Mouse (Mus musculus) kidney, postnatal 0 days (tissue): ENCODE results near the gene Tmem184a. TPM values are rescaled to one million over a fixed set of nuclear protein-coding genes. Genes with fewer than 3 reads are reported as not detected.

Experiments used
- ATAC-seq: fragments of 200-750 bp; cut with Nextera tagmentation; replicated peaks from 2 replicates; pipeline ENCODE4 v1.8.0; 2017; ENCODE audit warnings: low read depth, moderate number of reproducible peaks, moderate TSS enrichment, moderate library complexity; ENCODE audit not compliant: low FRiP score
- DNase-seq: peaks from one replicate; pipeline ENCODE4 v3.0.0-alpha.2; 2016; ENCODE audit warnings: low spot score
- H3K27ac ChIP-seq: fragments of 300-500 bp; sonication (generic); 2 replicates; pipeline ENCODE4 v1.5.1; 2014; ENCODE audit warnings: mild to moderate bottlenecking
- H3K27me3 ChIP-seq: fragments of 300-500 bp; sonication (generic); 2 replicates; pipeline ENCODE4 v1.6.1; 2014; ENCODE audit warnings: low read length, mixed read lengths; ENCODE audit not compliant: insufficient read depth
- H3K36me3 ChIP-seq: fragments of 300-500 bp; sonication (generic); 2 replicates; pipeline ENCODE4 v1.6.1; 2014; ENCODE audit warnings: low read length, mixed read lengths; ENCODE audit not compliant: insufficient read depth
- H3K4me1 ChIP-seq: fragments of 300-500 bp; sonication (generic); replicated peaks from 2 replicates; pipeline ENCODE4 v1.6.1; 2014; ENCODE audit warnings: antibody characterized with exemption, low read length, mixed read lengths; ENCODE audit not compliant: insufficient read depth
- H3K4me2 ChIP-seq: fragments of 300-500 bp; sonication (generic); 2 replicates; pipeline ENCODE4 v1.6.1; 2014; ENCODE audit warnings: mild to moderate bottlenecking, low read length, moderate library complexity, mixed read lengths
- H3K4me3 ChIP-seq: fragments of 300-500 bp; sonication (generic); replicated peaks from 2 replicates; pipeline ENCODE4 v1.5.1; 2014; ENCODE audit warnings: low read depth, low read length
- H3K9ac ChIP-seq: fragments of 300-500 bp; sonication (generic); 2 replicates; pipeline ENCODE4 v1.6.1; 2014; ENCODE audit warnings: low read depth, low read length
- H3K9me3 ChIP-seq: fragments of 300-500 bp; sonication (generic); replicated peaks from 2 replicates; pipeline ENCODE4 v1.6.1; 2016; ENCODE audit warnings: low read length, inconsistent platforms, mixed read lengths
- CTCF ChIP-seq: IDR thresholded peaks from 2 replicates; pipeline ENCODE4 v1.5.1; 2016; ENCODE audit warnings: antibody characterized with exemption, low read depth, mild to moderate bottlenecking, moderate library complexity
- WGBS: fragments of 180-500 bp; shearing (Covaris S2); extraction: QIAGEN DNeasy Blood & Tissue Kit; methylation state at CpG from one replicate; pipeline ENCODE4 v1.1.7; 2014; 5-methylcytosine and 5-hydroxymethylcytosine counted together
- polyA plus RNA-seq: library from polyadenylated mRNA; unstranded; fragments of >200 nt; fragmentation: Nextera tagmentation; extraction: Ambion mirVana; gene quantifications from 2 replicates; pipeline ENCODE4 v1.2.1, GENCODE M21; 2015

Gene Tmem184a
- polyA plus RNA-seq, 1 experiment from 2014 or later: 13.3 TPM

- H3K36me3 ChIP-seq: no peaks in the 10 kb centered on the region
- H3K4me2 ChIP-seq: no peak overlapping the region
- TF ChIP-seq CTCF: peak; percentile 39; the same call in 1 of the 2 replicates
- H3K4me1 ChIP-seq: no peaks in the 10 kb centered on the region
- H3K9ac ChIP-seq: no peak overlapping the region
- H3K9me3 ChIP-seq: no peaks in the 10 kb centered on the region
- H3K27ac ChIP-seq: no peak overlapping the region
- H3K4me3 ChIP-seq: no peak overlapping the region
- no peaks in the 10 kb centered on the region for H3K27me3 ChIP-seq
- 63% methylated on average over 4 of the region's 4 CpGs for WGBS
- DNase-seq (no peak), ATAC-seq (no peak)
Measured at GRCm38 (mm10) chr5:139809397-139809796, 10.3 kb downstream of the Tmem184a start.

- DNase-seq (no peak), ATAC-seq (no peak)
- Histone ChIP-seq H3K4me2 (no peak overlapping the region), H3K36me3 (peaks cover 5% of the 10 kb centered on the region; the same call in 1 of the 2 replicates), H3K9ac (no peak overlapping the region), H3K4me1 (0 out of 2 replicates have a peak, but pooled peaks cover 3% of the 10 kb centered on the region), H3K4me3 (no peak overlapping the region), H3K27me3 (no peaks in the 10 kb centered on the region), H3K27ac (no peak overlapping the region), H3K9me3 (no peaks in the 10 kb centered on the region)
- TF ChIP-seq CTCF: no peak
- 91% methylated on average over 8 of the region's 8 CpGs for WGBS
Measured at GRCm38 (mm10) chr5:139805924-139806323, 13.8 kb downstream of the Tmem184a start.

- Histone ChIP-seq H3K9me3 (no peaks in the 10 kb centered on the region), H3K27ac (no peak overlapping the region), H3K36me3 (peaks cover 18% of the 10 kb centered on the region), H3K4me2 (no peak overlapping the region), H3K9ac (no peak overlapping the region), H3K27me3 (no peaks in the 10 kb centered on the region), H3K4me1 (0 out of 2 replicates have a peak, but pooled peaks cover 3% of the 10 kb centered on the region), H3K4me3 (no peak overlapping the region)
- ATAC-seq (no peak), DNase-seq (no peak)
- WGBS: 87% methylated on average over 11 of the region's 11 CpGs
- TF ChIP-seq CTCF: no peak
Measured at GRCm38 (mm10) chr5:139804573-139805111, 15.1 kb downstream of the Tmem184a start.

GRCm38 (mm10) chr5:139804107-139804551, 15.6 kb downstream of the Tmem184a start:
- DNase-seq: no peak
- no peak overlapping the region for H3K4me3 ChIP-seq
- WGBS: 8% methylated on average over 6 of the region's 6 CpGs

GRCm38 (mm10) chr5:139803601-139804102, 16.1 kb downstream of the Tmem184a start:
- H3K9me3 ChIP-seq: no peaks in the 10 kb centered on the region
- TF ChIP-seq CTCF: peak; percentile 61
- H3K9ac ChIP-seq: no peak overlapping the region
- no peak overlapping the region for H3K27ac ChIP-seq
- peaks cover 3% of the 10 kb centered on the region; the same call in 1 of the 2 replicates for H3K4me1 ChIP-seq
- 8% methylated on average over 12 of the region's 12 CpGs for WGBS
- ATAC-seq: peak; percentile 62
- no peak overlapping the region for H3K4me3 ChIP-seq
- peak; percentile 74 for DNase-seq
- H3K4me2 ChIP-seq: 0 out of 2 replicates have a peak overlapping the region, but pooled peaks have one; percentile 16
- no peaks in the 10 kb centered on the region for H3K27me3 ChIP-seq
- H3K36me3 ChIP-seq: peaks cover 19% of the 10 kb centered on the region

More at GRCm38 (mm10) chr5:139804107-139804551, 15.6 kb downstream of the Tmem184a start:
- H3K27me3 ChIP-seq: no peaks in the 10 kb centered on the region
- peaks cover 19% of the 10 kb centered on the region for H3K36me3 ChIP-seq
- H3K9me3 ChIP-seq: no peaks in the 10 kb centered on the region
- no peak for ATAC-seq
- peak; percentile 51 for TF ChIP-seq CTCF
- no peak overlapping the region for H3K9ac ChIP-seq
- H3K27ac ChIP-seq: no peak overlapping the region
- H3K4me1 ChIP-seq: 0 out of 2 replicates have a peak, but pooled peaks cover 3% of the 10 kb centered on the region
- H3K4me2 ChIP-seq: 0 out of 2 replicates have a peak overlapping the region, but pooled peaks have one; percentile 16

GRCm38 (mm10) chr5:139803165-139803564, 16.6 kb downstream of the Tmem184a start:
- DNase-seq (no peak), ATAC-seq (no peak)
- Histone ChIP-seq H3K4me3 (no peak overlapping the region), H3K4me1 (peaks cover 8% of the 10 kb centered on the region; the same call in 1 of the 2 replicates), H3K9me3 (no peaks in the 10 kb centered on the region), H3K27me3 (no peaks in the 10 kb centered on the region), H3K9ac (no peak overlapping the region), H3K27ac (no peak overlapping the region), H3K36me3 (peaks cover 19% of the 10 kb centered on the region), H3K4me2 (no peak overlapping the region)
- TF ChIP-seq CTCF: no peak
- WGBS: 70% methylated on average over 8 of the region's 8 CpGs
